ENCODE assay signal across 8 mouse cellular contexts in genomic region chr13:36726551-36726950, GRCm38 (mm10). TPM values are rescaled to one million over a fixed set of nuclear protein-coding genes. Genes with fewer than 3 reads are reported as not detected.
DNase-seq lines count a peak whose midpoint lies in the region; ATAC-seq and TF ChIP-seq lines count a peak whose summit lies in the region.

No protein-coding gene starts in this region.

- peak overlapping the region; percentile 56 for H3K9ac ChIP-seq in forebrain, postnatal 0 days
- no peak overlapping the region for H3K9ac ChIP-seq in liver, embryonic 15.5 days

- WGBS in forebrain, postnatal 0 days = under 1% methylated on average over 24 of the region's 24 CpGs
- WGBS in liver, embryonic 15.5 days (ENCODE audit: insufficient replicate concordance) = 4% methylated on average over 24 of the region's 24 CpGs

- no peak for ATAC-seq in cerebellum, adult (ENCODE audit: insufficient number of reproducible peaks, low FRiP score, low TSS enrichment)
- ATAC-seq in forebrain, postnatal 0 days = peak; percentile 10
- ATAC-seq in liver, embryonic 15.5 days (ENCODE audit: insufficient read depth) = no peak

- DNase-seq in cerebellum, adult 11-12 months = peak; percentile 70
- peak; percentile 29 for DNase-seq in right cerebral cortex, adult 18-20 months
- no peak for DNase-seq in right cerebral cortex, postnatal 36 days (ENCODE audit: low spot score in 2 of 2)
- DNase-seq in forebrain, postnatal 0 days = peak; percentile 67
- DNase-seq in spleen, postnatal 10 days (ENCODE audit: low spot score in 2 of 2) = no peak
- DNase-seq in urinary bladder, postnatal 36 days (ENCODE audit: low spot score in 2 of 2) = no peak

- H3K4me3 ChIP-seq in forebrain, postnatal 0 days (ENCODE audit: low read depth, low read length) = peak overlapping the region; percentile 39
- no peak overlapping the region for H3K4me3 ChIP-seq in liver, embryonic 15.5 days (replicated peaks)

- H3K4me2 ChIP-seq in forebrain, postnatal 0 days (ENCODE audit: low read depth) = peak overlapping the region; percentile 60
- H3K4me2 ChIP-seq in liver, embryonic 15.5 days = peak overlapping the region; percentile 42

- H3K27me3 ChIP-seq in forebrain, postnatal 0 days (ENCODE audit: insufficient read depth, low read length) = peaks cover 45% of the 10 kb centered on the region
- peaks cover 98% of the 10 kb centered on the region for H3K27me3 ChIP-seq in liver, embryonic 15.5 days

- TF ChIP-seq CTCF in forebrain, postnatal 0 days (IDR thresholded peaks at IDR 0.05; ENCODE audit: low read depth) = no peak

- no peaks in the 10 kb centered on the region for H3K9me3 ChIP-seq in forebrain, postnatal 0 days (ENCODE audit: low read length)
- H3K9me3 ChIP-seq in liver, embryonic 15.5 days (replicated peaks) = no peaks in the 10 kb centered on the region

- H3K4me1 ChIP-seq in forebrain, postnatal 0 days (ENCODE audit: insufficient read depth) = peaks cover 4% of the 10 kb centered on the region; the same call in 1 of the 2 replicates
- H3K4me1 ChIP-seq in liver, embryonic 15.5 days (replicated peaks) = peaks cover 20% of the 10 kb centered on the region

- no peaks in the 10 kb centered on the region for H3K36me3 ChIP-seq in forebrain, postnatal 0 days (ENCODE audit: insufficient read depth)
- no peaks in the 10 kb centered on the region for H3K36me3 ChIP-seq in liver, embryonic 15.5 days (replicated peaks)

- H3K27ac ChIP-seq in forebrain, postnatal 0 days (ENCODE audit: low read depth, low read length) = peak overlapping the region; percentile 92
- no peak overlapping the region for H3K27ac ChIP-seq in liver, embryonic 15.5 days (replicated peaks)

RNA-seq across cellular contexts. Expression of gene Nrn1, which starts 8.4 kb away (rescaled TPM):
- 50.5 and 57.7 TPM in 2 replicates for total RNA-seq in forebrain, postnatal 0 days (2014; rRNA removed)
- polyA plus RNA-seq in forebrain, postnatal 0 days (2015; fragmentation: Nextera tagmentation; extraction: Ambion mirVana) = 24.9 and 35.1 TPM in 2 replicates
- 51.6 and 54.6 TPM in 2 replicates for polyA plus RNA-seq in liver, embryonic 15.5 days (2015; fragmentation: Nextera tagmentation; extraction: Ambion mirVana)

Comparison
In these comparisons a context has a peak if more than half of its experiments do, and no peak if none do; other contexts are left out.
1. DNase-seq: peak in cerebellum, adult 11-12 months (single experiment), right cerebral cortex, adult 18-20 months (single experiment) and forebrain, postnatal 0 days (single experiment); none in right cerebral cortex, postnatal 36 days (0 of 2), spleen, postnatal 10 days (0 of 2) and urinary bladder, postnatal 36 days (0 of 2).